Mouse (Mus musculus): ENCODE results near the gene Rbbp7. TPM values are rescaled to one million over a fixed set of nuclear protein-coding genes. Genes with fewer than 3 reads are reported as not detected.

Gene Rbbp7
- total RNA-seq (2021), result 100 to 1,000 TPM; 135 to 145 TPM

DNA sequence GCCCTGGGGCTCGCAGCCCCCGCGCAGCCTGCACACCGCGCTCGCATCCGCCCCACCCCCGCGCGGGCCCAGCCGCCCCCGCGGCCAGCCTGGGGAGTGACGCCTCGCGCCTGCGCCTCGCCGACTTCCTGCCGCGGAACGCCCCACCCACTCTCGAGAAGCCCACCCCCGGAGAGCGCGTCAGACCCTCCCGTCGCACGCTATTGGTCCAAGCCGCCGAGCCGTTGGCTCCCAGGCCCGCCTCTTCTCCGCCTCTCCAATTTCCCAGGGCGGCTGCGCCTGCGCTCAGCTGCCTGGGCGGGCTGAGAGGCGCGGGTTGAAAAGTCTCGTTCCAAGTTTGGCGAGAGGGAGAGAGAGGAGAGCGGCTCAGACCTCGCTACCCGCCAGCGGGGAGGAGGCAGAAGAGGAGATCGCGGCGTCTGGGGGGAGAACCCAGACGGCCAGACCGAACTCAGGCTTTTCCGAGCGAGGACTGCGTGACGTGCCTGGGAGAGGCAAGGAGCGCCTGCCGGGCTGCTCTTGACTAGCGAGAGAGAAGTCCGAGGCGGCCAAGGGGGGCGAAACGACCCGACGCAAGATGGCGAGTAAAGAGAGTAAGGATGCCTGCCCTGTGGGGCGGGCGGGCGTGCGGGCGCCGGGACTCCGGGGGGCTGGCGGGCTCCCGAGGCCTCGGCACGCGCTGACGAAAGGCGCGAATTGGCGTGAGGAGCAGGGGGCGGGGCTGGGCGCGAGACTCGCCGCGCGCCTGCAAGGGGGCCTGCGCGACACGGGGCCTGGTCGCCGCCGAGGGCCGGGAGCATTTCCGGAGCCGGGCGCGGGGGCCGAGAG is at the start of gene Rbbp7:
Rbbp7 (plus strand) TSS at position 288 of the 828 bp plus-strand sequence.
- DNase-seq (ENCODE audit: low spot score in 2 of 2), result peak; percentile 88 to 94
- intact Hi-C loops (cut with DNase I), result loop anchor here (1.0 to 5.0 kb wide), 2 partner anchors 25 to 238 kb away; no protein-coding TSS in a partner anchor

GRCm38 (mm10) chrX:162717837-162718236 is 42.4 kb upstream of the Rbbp7 start:
- DNase-seq (ENCODE audit: low spot score in 2 of 2), result peak; percentile 12 to 44
- intact Hi-C loops (cut with DNase I), result no loop called here

DNA sequence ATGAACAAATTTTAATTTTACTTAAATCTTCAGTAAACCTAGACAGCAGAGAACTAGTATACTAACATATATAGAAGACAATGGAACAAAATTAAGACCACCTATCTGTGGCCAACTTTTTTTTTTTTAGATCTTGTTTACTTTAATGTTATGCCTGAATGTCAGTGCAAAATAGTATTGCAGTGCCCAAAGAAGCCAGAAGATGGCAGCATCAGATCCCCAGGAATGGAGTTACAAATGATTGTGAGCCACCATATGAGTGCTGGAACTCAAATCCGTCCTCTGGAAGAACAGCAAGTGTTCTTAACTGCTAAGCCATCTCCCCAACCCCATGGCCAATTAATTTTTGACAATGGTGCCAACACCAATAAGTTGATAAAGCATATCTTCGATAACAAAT is 40.6 kb upstream of the Rbbp7 start:
- peak in 1 of 2 experiments; percentile 5 for DNase-seq (ENCODE audit: low spot score in 2 of 2)
- intact Hi-C loops (cut with DNase I), result no loop called here

DNA sequence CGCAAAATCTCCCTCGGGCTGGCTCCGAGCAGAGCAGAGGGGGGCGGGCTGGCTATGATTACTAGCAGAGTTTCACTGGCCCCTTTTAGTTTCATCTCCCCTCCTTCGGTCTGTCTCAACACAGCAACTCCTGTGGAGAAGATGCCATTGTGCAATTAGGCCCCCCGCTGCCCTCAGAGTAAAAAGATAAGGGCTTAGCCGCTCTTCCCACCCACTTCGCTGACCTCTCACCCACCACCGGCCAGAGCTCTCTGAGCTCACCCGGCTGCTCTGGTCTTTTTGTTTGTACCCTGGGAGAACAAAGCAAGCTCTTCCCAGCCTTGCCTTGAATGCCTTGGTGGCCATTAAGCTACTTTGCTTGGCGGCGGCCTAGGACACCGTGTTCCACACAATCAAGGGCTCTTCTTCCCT is 32.8 kb upstream of the Rbbp7 start:
- no peak for DNase-seq (ENCODE audit: low spot score in 2 of 2)
- intact Hi-C loops (cut with DNase I), result no loop called here

- intact Hi-C loops (cut with DNase I), result no loop called here
- DNase-seq (ENCODE audit: low spot score in 2 of 2), result no peak
These were observed 32.4 kb upstream of the Rbbp7 start for GRCm38 (mm10) chrX:162727795-162728194.

DNA sequence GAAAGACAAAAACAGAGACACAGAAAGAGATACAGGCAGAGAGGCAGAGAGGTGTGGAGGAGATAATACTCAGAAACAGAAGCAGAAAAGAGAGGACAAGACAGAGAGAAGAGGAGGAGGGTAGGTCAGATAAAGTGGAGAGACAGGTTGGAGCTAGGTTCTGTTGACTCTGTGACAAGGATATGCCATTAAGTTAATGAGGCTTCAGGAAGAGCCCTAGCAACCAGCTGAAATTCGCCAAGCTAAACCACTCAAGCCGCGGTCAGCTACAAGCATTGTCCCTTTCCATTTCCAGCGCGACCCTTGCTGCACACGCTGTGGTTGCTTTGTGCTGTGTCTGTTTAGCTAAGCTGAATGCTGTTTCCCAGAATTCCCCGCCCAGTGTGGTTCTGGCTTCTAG is 32.0 kb upstream of the Rbbp7 start:
- intact Hi-C loops (cut with DNase I), result no loop called here
- no peak for DNase-seq (ENCODE audit: low spot score in 2 of 2)

- intact Hi-C loops (cut with DNase I), result loop anchor here (5.0 kb wide), 1 partner anchor 203 kb away; no protein-coding TSS in a partner anchor
- no peak for DNase-seq (ENCODE audit: low spot score in 2 of 2)
These were observed 30.2 kb upstream of the Rbbp7 start for GRCm38 (mm10) chrX:162730031-162730430.

DNA sequence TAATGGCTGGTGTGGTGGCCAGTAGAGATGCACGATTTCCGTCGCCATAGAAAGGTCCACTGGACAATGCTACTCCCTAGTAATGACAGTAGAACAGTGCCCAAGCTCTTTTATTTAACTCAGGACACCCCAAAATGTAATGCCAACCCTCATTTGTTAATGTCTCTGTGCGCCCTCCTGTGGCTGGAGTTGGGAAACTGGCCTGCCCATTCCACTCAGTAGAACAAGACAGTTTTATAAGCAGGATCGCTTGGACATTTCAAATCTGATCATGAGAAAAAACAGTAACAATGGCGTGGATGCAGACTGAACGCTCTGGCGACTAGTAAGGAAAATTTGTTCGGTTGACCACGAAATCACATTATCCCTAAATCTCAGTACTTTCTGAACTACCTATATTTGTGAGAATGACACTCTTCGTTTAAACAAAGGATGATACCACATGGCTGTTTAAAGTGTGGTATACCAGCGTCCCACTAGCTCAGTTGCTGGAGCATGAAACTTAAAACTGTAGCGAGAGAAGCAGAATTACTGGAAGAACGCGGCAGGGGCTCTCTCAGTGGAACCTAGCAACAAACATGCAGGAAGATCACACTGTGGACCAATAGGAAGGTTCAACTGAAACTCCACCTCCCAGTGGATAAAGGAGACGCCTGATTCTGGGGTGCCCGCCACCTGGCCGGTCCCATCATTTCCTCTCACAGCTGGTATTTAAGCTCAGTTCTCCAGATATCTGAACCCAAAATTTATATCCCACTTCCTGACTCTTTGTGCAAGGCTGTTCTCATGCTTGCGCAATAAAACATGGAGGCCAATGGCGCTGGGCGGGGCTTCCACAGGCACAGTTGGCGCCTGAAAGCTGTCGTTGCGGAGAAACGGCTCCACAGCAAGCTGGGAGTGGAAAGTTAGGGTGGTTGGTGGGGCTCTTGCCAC is 24.9 kb upstream of the Rbbp7 start:
- peak; percentile 66 to 77 for DNase-seq (ENCODE audit: low spot score in 2 of 2)
- intact Hi-C loops (cut with DNase I), result loop anchor here (1.0 to 5.0 kb wide), 2 partner anchors 25 to 208 kb away; partner anchors contain the start of gene Rbbp7

- intact Hi-C loops (cut with DNase I), result no loop called here
- peak in 1 of 2 experiments; percentile 4 for DNase-seq (ENCODE audit: low spot score in 2 of 2)
These were observed 24.0 kb upstream of the Rbbp7 start for GRCm38 (mm10) chrX:162736140-162736659.

DNA sequence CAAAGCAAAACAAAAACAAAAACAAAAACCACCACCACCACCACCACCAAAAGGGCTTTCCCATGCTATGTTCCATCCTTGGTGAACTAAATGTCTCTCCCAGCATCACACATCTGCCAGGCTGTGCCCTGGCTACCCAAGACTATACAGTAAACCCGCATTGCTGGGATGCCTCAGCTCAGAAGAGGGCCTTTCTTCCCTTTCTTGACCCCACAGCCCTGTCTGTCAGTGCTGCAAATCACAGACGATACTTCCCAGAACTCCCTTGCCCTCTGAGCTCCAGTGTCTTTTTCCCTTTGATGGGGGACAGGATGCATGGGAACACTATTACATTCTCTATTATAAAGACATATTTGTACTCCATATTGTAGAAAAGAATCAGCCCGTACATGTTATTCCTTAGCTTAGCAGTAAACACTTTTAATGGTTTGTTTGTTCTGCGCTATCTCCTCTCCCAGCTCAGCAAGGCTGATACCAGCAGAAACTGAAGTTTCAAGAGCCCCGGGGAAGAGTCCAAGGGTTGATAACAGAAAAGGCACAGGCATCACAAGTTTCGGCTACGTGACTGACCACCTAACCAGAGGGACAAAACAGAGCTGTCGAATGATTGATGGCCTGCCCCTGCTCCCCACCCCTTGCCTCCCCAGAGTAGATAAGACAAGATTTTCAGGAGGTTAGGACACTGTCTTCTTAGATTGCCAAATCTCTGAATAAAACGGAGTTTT is 11.3 kb upstream of the Rbbp7 start:
- intact Hi-C loops (cut with DNase I), result no loop called here
- DNase-seq (ENCODE audit: low spot score in 2 of 2), result no peak

DNA sequence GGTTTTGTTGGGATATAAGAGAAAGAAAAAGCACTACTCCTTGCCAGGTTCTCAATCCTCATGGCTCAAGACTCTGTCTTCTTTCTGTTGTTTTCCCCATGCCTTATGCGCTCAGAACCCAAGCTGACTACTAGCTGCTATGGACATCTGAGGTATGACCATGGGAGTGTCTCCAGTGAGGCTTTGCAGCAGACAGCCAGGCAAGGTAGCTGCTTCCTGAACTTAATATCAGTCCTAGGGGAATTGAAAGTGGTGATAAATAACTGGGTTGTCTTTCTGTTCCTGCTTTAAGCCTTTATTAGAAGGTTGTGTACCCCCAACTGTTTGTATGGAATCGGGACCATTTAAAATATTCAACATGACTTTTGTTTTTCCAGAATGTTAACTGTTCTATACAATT is 7.8 kb upstream of the Rbbp7 start:
- no peak for DNase-seq (ENCODE audit: low spot score in 2 of 2)

DNA sequence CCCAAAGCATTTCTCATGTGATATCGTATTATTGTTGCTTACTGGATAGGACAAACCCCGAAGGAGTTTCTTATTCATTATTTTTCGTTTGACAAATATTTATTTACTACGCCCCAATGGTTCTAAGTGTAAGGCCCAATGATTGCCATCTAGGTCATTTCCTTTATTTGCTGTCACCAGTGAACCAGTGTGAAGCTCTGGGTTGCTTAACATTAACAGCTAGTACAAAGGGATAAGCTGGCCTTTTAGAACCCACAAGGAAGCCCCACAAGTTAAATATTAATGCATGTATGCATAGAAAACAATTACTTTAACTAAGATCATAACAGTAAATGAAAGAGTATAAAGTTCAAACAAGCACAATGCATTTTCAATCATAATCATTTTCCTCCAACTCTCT is 5.9 kb upstream of the Rbbp7 start:
- DNase-seq (ENCODE audit: low spot score in 2 of 2), result no peak
- intact Hi-C loops (cut with DNase I), result no loop called here

More for the DNA sequence above, 7.8 kb upstream of the Rbbp7 start:
- intact Hi-C loops (cut with DNase I), result no loop called here

- intact Hi-C loops (cut with DNase I), result no loop called here
These were observed 4.1 kb upstream of the Rbbp7 start for GRCm38 (mm10) chrX:162756058-162756457.

GRCm38 (mm10) chrX:162759251-162760114 is 719 bp upstream of the Rbbp7 start:
- peak; percentile 45 to 87 for DNase-seq (ENCODE audit: low spot score in 2 of 2)
- intact Hi-C loops (cut with DNase I), result loop anchor here (1.0 to 5.0 kb wide), 2 partner anchors 24 to 237 kb away; no protein-coding TSS in a partner anchor

More at GRCm38 (mm10) chrX:162756058-162756457, 4.1 kb upstream of the Rbbp7 start:
- no peak for DNase-seq (ENCODE audit: low spot score in 2 of 2)

DNA sequence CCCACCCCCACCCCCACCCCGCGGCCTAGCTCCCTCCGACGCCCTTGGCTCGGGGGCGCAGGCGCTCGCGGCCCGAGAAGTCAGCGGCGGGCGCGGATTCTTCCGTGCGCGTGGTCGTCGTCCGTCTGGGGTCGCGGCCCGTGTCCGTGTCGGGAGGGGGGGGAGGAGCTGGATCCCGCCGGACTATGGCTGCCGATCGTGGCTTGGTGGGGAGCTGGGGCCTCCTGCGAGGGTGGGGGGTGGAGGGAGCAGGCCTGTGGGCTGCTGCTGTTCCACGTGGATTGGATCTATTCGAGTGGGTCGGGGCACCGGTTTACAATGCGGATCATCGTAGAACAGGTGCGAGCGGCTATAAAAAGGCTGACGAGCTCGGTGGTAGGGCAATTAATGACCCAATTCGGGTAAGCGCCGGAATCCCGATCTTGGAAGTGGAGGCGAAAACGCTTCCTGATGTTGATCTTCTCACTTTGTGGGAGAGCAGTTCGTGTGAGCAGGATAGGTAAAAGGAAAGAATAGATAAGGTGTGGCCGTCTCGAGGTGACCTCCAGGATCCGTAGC is 835 bp downstream of the Rbbp7 start:
- no peak for DNase-seq (ENCODE audit: low spot score in 2 of 2)
- intact Hi-C loops (cut with DNase I), result loop anchor here (1.0 to 5.0 kb wide), 2 partner anchors 26 to 239 kb away; no protein-coding TSS in a partner anchor

DNA sequence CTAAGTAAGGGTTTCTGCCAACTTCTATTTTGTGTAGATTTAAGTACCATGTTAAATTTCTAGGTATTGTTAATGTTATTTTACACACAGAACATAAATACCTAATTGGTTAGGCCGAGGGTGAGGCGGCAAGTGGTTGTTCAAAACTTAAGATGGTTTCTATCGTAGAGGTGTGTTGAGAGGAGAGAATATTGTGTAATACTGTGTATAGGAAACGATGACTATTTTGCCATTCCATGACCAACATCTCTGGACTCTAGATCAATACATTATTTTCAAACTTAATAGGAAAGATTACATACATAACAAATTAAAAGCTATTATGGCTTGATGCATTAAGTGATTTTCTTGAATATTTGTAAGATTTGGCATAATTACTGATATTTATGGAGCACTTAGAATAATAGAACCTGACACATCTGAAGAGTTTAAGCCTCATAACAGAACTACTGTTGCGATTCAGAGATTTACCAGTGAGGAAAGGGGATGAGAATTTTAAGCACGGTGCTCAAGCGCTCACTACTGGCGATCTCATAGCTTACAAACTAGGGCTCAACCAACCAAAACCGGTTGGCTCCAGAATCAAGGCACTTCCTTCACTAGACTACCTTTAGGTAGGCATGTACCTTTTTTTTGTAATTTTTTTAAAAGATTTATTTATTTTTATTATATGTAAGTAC is 1.7 kb downstream of the Rbbp7 start:
- DNase-seq (ENCODE audit: low spot score in 2 of 2), result peak in 1 of 2 experiments; percentile 38
- intact Hi-C loops (cut with DNase I), result loop anchor here (5.0 kb wide), 1 partner anchor 240 kb away; no protein-coding TSS in a partner anchor

GRCm38 (mm10) chrX:162770726-162771125 is 10.5 kb downstream of the Rbbp7 start:
- DNase-seq (ENCODE audit: low spot score in 2 of 2), result no peak
- intact Hi-C loops (cut with DNase I), result no loop called here
